Mouse (Mus musculus): ENCODE data around the gene Rptor. TPM values are rescaled to one million over a fixed set of nuclear protein-coding genes. Genes with fewer than 3 reads are reported as not detected.

The Rptor gene
- total and polyA plus RNA-seq, 2 experiments = 11.2 to 18.4 TPM

- DNase-seq (ENCODE audit: extremely low read depth, low read depth, low spot score) = no peak
- Histone ChIP-seq H3K27me3 (ENCODE audit: control insufficient read depth, insufficient read depth, low read length) (no peaks in the 10 kb centered on the region), H3K4me1 (ENCODE audit: control insufficient read depth, insufficient read depth, low read length) (no peaks in the 10 kb centered on the region), H3K4me3 (ENCODE audit: insufficient read depth, low read depth, low read length) (no peak overlapping the region), H3K79me2 (ENCODE audit: control insufficient read depth, insufficient read depth, low read length) (peaks cover 49% of the 10 kb centered on the region), H3K9ac (ENCODE audit: low read depth, low read length) (no peak overlapping the region), H3K27ac (replicated peaks; ENCODE audit: insufficient read depth, low read depth, low read length) (no peak overlapping the region), H3K36me3 (ENCODE audit: control insufficient read depth, insufficient read depth, low read length) (no peaks in the 10 kb centered on the region)
- 88% methylated on average over 5 of the region's 5 CpGs for WGBS
- no peak for TF ChIP-seq CTCF (IDR thresholded peaks at IDR 0.05; ENCODE audit: low read depth, low read length)
- no peak for TF ChIP-seq POLR2A (IDR thresholded peaks at IDR 0.05; ENCODE audit: extremely low read depth, insufficient read depth, low read length)
These were observed 108.1 kb downstream of the Rptor start for GRCm38 (mm10) chr11:119710822-119711221.

- DNase-seq (ENCODE audit: extremely low read depth, low read depth, low spot score) = no peak
- no peaks in the 10 kb centered on the region for H3K36me3 ChIP-seq (ENCODE audit: control insufficient read depth, insufficient read depth, low read length)
- WGBS = 86% methylated on average over 5 of the region's 5 CpGs
- TF ChIP-seq CTCF (IDR thresholded peaks at IDR 0.05; ENCODE audit: low read depth, low read length) (no peak), POLR2A (IDR thresholded peaks at IDR 0.05; ENCODE audit: extremely low read depth, insufficient read depth, low read length) (no peak)
- H3K27me3 ChIP-seq (ENCODE audit: control insufficient read depth, insufficient read depth, low read length) = no peaks in the 10 kb centered on the region
- H3K4me1 ChIP-seq (ENCODE audit: control insufficient read depth, insufficient read depth, low read length) = peaks cover 4% of the 10 kb centered on the region
- H3K4me3 ChIP-seq (ENCODE audit: insufficient read depth, low read depth, low read length) = no peak overlapping the region
- H3K9ac ChIP-seq (ENCODE audit: low read depth, low read length) = no peak overlapping the region
- H3K27ac ChIP-seq (replicated peaks; ENCODE audit: insufficient read depth, low read depth, low read length) = no peak overlapping the region
- peaks cover 32% of the 10 kb centered on the region for H3K79me2 ChIP-seq (ENCODE audit: control insufficient read depth, insufficient read depth, low read length)
These were observed 112.7 kb downstream of the Rptor start for GRCm38 (mm10) chr11:119715437-119715836.

GRCm38 (mm10) chr11:119715841-119716596 is 113.3 kb downstream of the Rptor start:
- Histone ChIP-seq H3K79me2 (ENCODE audit: control insufficient read depth, insufficient read depth, low read length) (peaks cover 29% of the 10 kb centered on the region), H3K4me3 (ENCODE audit: insufficient read depth, low read depth, low read length) (no peak overlapping the region), H3K27ac (replicated peaks; ENCODE audit: insufficient read depth, low read depth, low read length) (no peak overlapping the region), H3K36me3 (ENCODE audit: control insufficient read depth, insufficient read depth, low read length) (no peaks in the 10 kb centered on the region), H3K9ac (ENCODE audit: low read depth, low read length) (no peak overlapping the region), H3K27me3 (ENCODE audit: control insufficient read depth, insufficient read depth, low read length) (no peaks in the 10 kb centered on the region), H3K4me1 (ENCODE audit: control insufficient read depth, insufficient read depth, low read length) (peaks cover 9% of the 10 kb centered on the region)
- WGBS = 93% methylated on average over 5 of the region's 5 CpGs
- no peak for TF ChIP-seq POLR2A (IDR thresholded peaks at IDR 0.05; ENCODE audit: extremely low read depth, insufficient read depth, low read length)
- TF ChIP-seq CTCF (IDR thresholded peaks at IDR 0.05; ENCODE audit: low read depth, low read length) = no peak
- no peak for DNase-seq (ENCODE audit: extremely low read depth, low read depth, low spot score)

- no peak overlapping the region for H3K9ac ChIP-seq (ENCODE audit: low read depth, low read length)
- H3K27me3 ChIP-seq (ENCODE audit: control insufficient read depth, insufficient read depth, low read length) = no peaks in the 10 kb centered on the region
- WGBS = 95% methylated on average over 3 of the region's 3 CpGs
- peaks cover 21% of the 10 kb centered on the region for H3K79me2 ChIP-seq (ENCODE audit: control insufficient read depth, insufficient read depth, low read length)
- no peak for TF ChIP-seq CTCF (IDR thresholded peaks at IDR 0.05; ENCODE audit: low read depth, low read length)
- no peak for TF ChIP-seq POLR2A (IDR thresholded peaks at IDR 0.05; ENCODE audit: extremely low read depth, insufficient read depth, low read length)
- no peak for DNase-seq (ENCODE audit: extremely low read depth, low read depth, low spot score)
- H3K27ac ChIP-seq (replicated peaks; ENCODE audit: insufficient read depth, low read depth, low read length) = no peak overlapping the region
- H3K4me3 ChIP-seq (ENCODE audit: insufficient read depth, low read depth, low read length) = no peak overlapping the region
- no peaks in the 10 kb centered on the region for H3K36me3 ChIP-seq (ENCODE audit: control insufficient read depth, insufficient read depth, low read length)
- H3K4me1 ChIP-seq (ENCODE audit: control insufficient read depth, insufficient read depth, low read length) = peaks cover 9% of the 10 kb centered on the region
These were observed 115.4 kb downstream of the Rptor start for GRCm38 (mm10) chr11:119718115-119718514.

GRCm38 (mm10) chr11:119720101-119721048 is 117.7 kb downstream of the Rptor start:
- Histone ChIP-seq H3K27ac (replicated peaks; ENCODE audit: insufficient read depth, low read depth, low read length) (no peak overlapping the region; the same call in 1 of the 2 replicates), H3K4me3 (ENCODE audit: insufficient read depth, low read depth, low read length) (no peak overlapping the region), H3K27me3 (ENCODE audit: control insufficient read depth, insufficient read depth, low read length) (no peaks in the 10 kb centered on the region), H3K9ac (ENCODE audit: low read depth, low read length) (no peak overlapping the region), H3K79me2 (ENCODE audit: control insufficient read depth, insufficient read depth, low read length) (peaks cover 14% of the 10 kb centered on the region; the same call in 1 of the 2 replicates), H3K36me3 (ENCODE audit: control insufficient read depth, insufficient read depth, low read length) (no peaks in the 10 kb centered on the region; the same call in 1 of the 2 replicates), H3K4me1 (ENCODE audit: control insufficient read depth, insufficient read depth, low read length) (peaks cover 9% of the 10 kb centered on the region)
- TF ChIP-seq POLR2A (IDR thresholded peaks at IDR 0.05; ENCODE audit: extremely low read depth, insufficient read depth, low read length) (no peak), CTCF (IDR thresholded peaks at IDR 0.05; ENCODE audit: low read depth, low read length) (no peak)
- peak; percentile 60 for DNase-seq (ENCODE audit: extremely low read depth, low read depth, low spot score)
- WGBS = 58% methylated on average over 9 of the region's 9 CpGs

Measured in liver, adult 2 months (tissue).